9 mouse cellular contexts compared by ENCODE assay signal in the genomic region with DNA sequence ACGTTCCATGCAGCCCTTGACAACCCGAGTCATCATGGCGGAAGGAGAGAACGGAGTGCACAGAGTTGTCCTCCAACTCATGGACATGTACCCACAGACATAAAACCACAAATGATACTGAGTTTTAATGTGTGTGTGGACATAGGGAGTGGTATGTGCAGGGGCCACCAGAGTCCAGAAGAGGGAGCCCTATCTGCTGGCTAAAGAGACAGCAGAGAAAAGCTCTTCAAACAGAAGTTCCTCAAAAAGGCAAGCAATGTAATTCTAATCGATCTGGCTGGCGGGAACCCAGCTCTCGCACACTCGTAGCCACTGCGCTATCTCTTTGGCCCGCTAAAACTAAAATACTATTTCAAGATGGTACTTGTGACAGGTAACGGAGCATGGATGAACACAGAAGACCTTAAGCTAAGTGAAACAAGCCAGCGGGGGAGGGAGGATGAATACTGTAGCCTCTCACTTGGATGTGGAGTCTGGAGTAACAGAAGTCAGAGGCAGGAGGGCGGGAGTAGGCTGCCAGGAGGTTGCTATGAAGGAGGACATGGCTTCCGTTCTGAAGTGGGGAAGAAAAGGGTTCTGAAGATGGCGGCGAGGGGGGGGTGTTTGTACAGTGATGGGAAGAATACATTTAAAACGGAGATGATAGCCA. TPM values are rescaled to one million over a fixed set of nuclear protein-coding genes. Genes with fewer than 3 reads are reported as not detected.
DNase-seq lines count a peak whose midpoint lies in the region; ATAC-seq and TF ChIP-seq lines count a peak whose summit lies in the region.
"Had no signal": no experiment of that assay in that cellular context is flagged by ENCODE, and none has a peak within 500 bp of the region (broad histone marks: within the 10 kb centered on the region; RNA-seq: fewer than 3 reads in every experiment).

No protein-coding gene starts in this region.

- no peak overlapping the region for H3K9ac ChIP-seq in heart, embryonic 12.5 days
- H3K9ac ChIP-seq in stomach, postnatal 0 days (ENCODE audit: low read length) = no peak overlapping the region

- 0 out of 2 replicates have a peak, but pooled peaks cover 3% of the 10 kb centered on the region for H3K36me3 ChIP-seq in heart, embryonic 12.5 days
- no peaks in the 10 kb centered on the region for H3K36me3 ChIP-seq in stomach, postnatal 0 days (ENCODE audit: control insufficient read depth, insufficient read depth, low read length)

- intact Hi-C loops in heart, postnatal 10 days (cut with DNase I) = loop anchor here (5.0 kb wide), 1 partner anchor 48 kb away; no protein-coding TSS in a partner anchor

- H3K4me2 ChIP-seq in heart, embryonic 12.5 days = no peak overlapping the region
- no peak overlapping the region for H3K4me2 ChIP-seq in stomach, postnatal 0 days (replicated peaks; ENCODE audit: low read depth)

- H3K27ac ChIP-seq in heart, embryonic 12.5 days (ENCODE audit: poor library complexity, severe bottlenecking) = no peak overlapping the region
- no peak overlapping the region for H3K27ac ChIP-seq in stomach, postnatal 0 days (replicated peaks)

- ATAC-seq in heart, embryonic 12.5 days (ENCODE audit: insufficient number of reproducible peaks, low FRiP score) = no peak
- no peak for ATAC-seq in stomach, postnatal 0 days (ENCODE audit: low FRiP score, low TSS enrichment)
- ATAC-seq in cerebellum, adult (ENCODE audit: insufficient number of reproducible peaks, low FRiP score, low TSS enrichment) = no peak
- ATAC-seq: forebrain, embryonic 16.5 days had no signal

- peaks cover 20% of the 10 kb centered on the region for H3K4me1 ChIP-seq in heart, embryonic 12.5 days (replicated peaks)
- no peaks in the 10 kb centered on the region for H3K4me1 ChIP-seq in stomach, postnatal 0 days (replicated peaks; ENCODE audit: control insufficient read depth, insufficient read depth)

- TF ChIP-seq CTCF in stomach, postnatal 0 days (IDR thresholded peaks at IDR 0.05; ENCODE audit: low read depth) = peak; percentile 69

- WGBS in heart, embryonic 12.5 days = 85% methylated on average over 17 of the region's 17 CpGs
- 91% methylated on average over 17 of the region's 17 CpGs for WGBS in stomach, postnatal 0 days

- H3K27me3 ChIP-seq in heart, embryonic 12.5 days (replicated peaks) = no peaks in the 10 kb centered on the region
- H3K27me3 ChIP-seq in stomach, postnatal 0 days (ENCODE audit: control insufficient read depth, insufficient read depth, low read length) = no peaks in the 10 kb centered on the region

- peak; percentile 34 to 37 for DNase-seq in heart, postnatal 10 days
- DNase-seq in thymus, postnatal 4 days = peak; percentile 23
- DNase-seq in thymus, postnatal 0 days (ENCODE audit: low spot score) = no peak
- peak; percentile 50 to 64 for DNase-seq in kidney, postnatal 4 days
- no peak for DNase-seq in stomach, postnatal 0 days (ENCODE audit: low spot score)
- no peak for DNase-seq in thymus, adult 18-20 months

- H3K9me3 ChIP-seq in heart, embryonic 12.5 days (replicated peaks) = no peaks in the 10 kb centered on the region
- H3K9me3 ChIP-seq in stomach, postnatal 0 days (ENCODE audit: control insufficient read depth, low read length) = no peaks in the 10 kb centered on the region

- H3K4me3 ChIP-seq in heart, embryonic 12.5 days = no peak overlapping the region
- H3K4me3 ChIP-seq in stomach, postnatal 0 days (ENCODE audit: low read depth, low read length) = no peak overlapping the region

- TF ChIP-seq EP300 in stomach, postnatal 0 days (optimal IDR thresholded peaks at IDR 0.05) = no peak

RNA-seq across cellular contexts. Expression of a gene that starts 51.9 kb away (rescaled TPM):
- 10 to 100 TPM; 53.8 to 63.6 TPM for total RNA-seq in heart, postnatal 10 days (2021)
- polyA plus RNA-seq in heart, embryonic 12.5 days (2016; fragmentation: Nextera tagmentation; extraction: Ambion mirVana) = 2.2 and 2.9 TPM in 2 replicates
- 1.2 and 1.5 TPM in 2 replicates for polyA plus RNA-seq in thymus, postnatal 0 days (2015; fragmentation: Nextera tagmentation; extraction: Ambion mirVana)
- polyA plus RNA-seq in stomach, postnatal 0 days (2015; fragmentation: Nextera tagmentation; extraction: Ambion mirVana) = 2.8 and 3.8 TPM in 2 replicates

Comparison
In these comparisons a context has a peak if more than half of its experiments do, and no peak if none do; other contexts are left out.
1. DNase-seq: peak in heart, postnatal 10 days (2 of 2), thymus, postnatal 4 days (single experiment) and kidney, postnatal 4 days (2 of 2); none in thymus, postnatal 0 days (single experiment), stomach, postnatal 0 days (single experiment) and thymus, adult 18-20 months (0 of 2).